Mouse (Mus musculus): Measurements from ENCODE around the gene Aqp3.

Gene Aqp3

DNA sequence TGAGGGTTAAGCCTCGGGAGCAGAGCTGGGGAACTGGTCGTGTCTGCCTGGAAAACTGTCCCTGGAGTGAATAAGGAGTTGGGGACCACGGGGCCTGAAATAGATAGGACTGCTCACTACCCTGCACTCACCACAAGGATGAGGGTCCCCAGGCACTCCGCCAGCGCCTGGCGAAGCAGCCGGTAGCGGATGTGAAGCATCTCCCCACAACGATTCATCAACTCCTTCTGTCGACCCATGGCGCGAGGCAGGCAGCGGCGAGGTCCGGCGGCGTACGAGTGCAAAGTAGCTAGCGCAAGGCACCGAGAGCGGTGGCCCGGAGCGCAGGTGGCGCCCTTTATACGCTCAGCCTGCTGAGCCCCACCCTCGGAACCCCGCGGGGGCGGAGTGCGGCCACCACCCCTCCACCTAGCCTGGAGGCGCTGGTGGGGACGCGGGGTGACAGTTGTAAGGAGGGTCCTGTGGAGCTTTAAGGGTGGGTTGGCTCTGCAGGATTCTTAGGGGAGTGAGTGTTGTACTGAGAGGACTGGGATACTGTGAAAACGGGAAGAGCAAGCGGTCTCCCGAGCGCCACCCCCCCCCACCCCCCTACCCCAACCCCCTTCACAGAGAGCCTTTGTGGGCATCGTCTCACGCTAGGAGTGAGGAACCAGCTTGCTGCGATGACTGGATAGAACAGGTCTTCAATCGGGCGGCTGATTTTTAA, at the start of gene Aqp3:
Aqp3 (minus strand) TSS at position 313 of the 706 bp plus-strand sequence.
- no peak for DNase-seq (ENCODE audit: low read depth)

DNA sequence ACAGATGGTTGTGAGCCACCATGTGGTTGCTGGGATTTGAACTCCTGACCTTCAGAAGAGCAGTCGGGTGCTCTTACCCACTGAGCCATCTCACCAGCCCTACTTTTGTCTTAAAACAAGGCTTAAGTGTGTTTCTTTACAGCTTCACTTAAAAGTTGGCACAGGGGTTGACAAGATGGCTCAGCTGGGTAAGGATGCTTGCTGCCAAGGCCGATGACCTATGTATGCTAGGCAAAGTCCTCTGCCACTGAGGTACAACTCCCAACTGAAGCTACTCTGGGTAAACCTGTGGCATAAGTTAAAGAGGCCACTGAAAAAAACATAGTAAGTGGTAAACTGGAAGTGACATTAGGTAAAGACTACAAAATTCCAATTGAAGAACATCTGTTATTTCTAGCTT, 44.6 kb upstream of the Aqp3 start:
- DNase-seq (ENCODE audit: low read depth): no peak

GRCm38 (mm10) chr4:41140174-41140875, 42.3 kb upstream of the Aqp3 start:
- no peak for DNase-seq (ENCODE audit: low read depth)

- peak; percentile 11 for DNase-seq (ENCODE audit: low read depth)
These were observed 38.8 kb upstream of the Aqp3 start for GRCm38 (mm10) chr4:41136811-41137210.

GRCm38 (mm10) chr4:41136454-41136805, 38.4 kb upstream of the Aqp3 start:
- peak; percentile 50 for DNase-seq (ENCODE audit: low read depth)

DNA sequence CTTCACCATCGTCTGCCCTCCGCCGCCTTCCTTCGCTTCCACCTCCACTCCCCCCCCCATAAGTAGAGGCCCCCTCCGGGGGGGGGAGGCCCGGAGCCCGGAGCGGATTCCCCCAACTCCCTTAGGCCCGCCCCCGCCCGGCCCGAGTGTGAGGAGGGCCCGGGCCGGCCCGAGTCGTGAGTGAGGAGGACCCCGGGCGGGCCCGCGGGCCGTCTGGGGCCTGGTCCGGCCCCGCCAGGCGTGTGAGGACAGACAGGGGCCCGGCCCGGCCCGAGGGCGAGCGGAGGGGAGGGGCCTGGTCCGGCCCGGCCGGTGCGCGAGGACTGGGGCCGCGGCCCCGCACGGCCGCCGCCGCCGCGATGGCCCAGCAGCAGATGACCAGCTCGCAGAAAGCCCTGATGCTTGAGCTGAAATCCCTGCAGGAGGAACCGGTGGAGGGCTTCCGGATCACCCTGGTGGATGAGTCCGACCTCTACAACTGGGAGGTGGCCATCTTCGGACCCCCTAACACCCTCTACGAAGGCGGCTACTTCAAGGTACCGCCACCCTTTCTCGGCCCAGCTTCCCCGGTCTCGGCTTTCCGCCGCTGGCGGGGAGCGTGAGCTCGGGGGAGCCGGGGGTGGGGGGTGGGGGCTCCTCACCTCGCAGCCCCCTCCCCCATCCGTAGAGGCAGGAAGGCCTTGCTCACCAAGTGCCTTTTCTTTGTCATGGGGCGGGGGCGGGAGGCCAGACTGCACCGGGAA, 37.9 kb upstream of the Aqp3 start, which contains the start of gene Ube2r2:
Ube2r2 (plus strand) TSS at position 33 of the 743 bp plus-strand sequence.
- peak; percentile 76 for DNase-seq (ENCODE audit: low read depth)

DNA sequence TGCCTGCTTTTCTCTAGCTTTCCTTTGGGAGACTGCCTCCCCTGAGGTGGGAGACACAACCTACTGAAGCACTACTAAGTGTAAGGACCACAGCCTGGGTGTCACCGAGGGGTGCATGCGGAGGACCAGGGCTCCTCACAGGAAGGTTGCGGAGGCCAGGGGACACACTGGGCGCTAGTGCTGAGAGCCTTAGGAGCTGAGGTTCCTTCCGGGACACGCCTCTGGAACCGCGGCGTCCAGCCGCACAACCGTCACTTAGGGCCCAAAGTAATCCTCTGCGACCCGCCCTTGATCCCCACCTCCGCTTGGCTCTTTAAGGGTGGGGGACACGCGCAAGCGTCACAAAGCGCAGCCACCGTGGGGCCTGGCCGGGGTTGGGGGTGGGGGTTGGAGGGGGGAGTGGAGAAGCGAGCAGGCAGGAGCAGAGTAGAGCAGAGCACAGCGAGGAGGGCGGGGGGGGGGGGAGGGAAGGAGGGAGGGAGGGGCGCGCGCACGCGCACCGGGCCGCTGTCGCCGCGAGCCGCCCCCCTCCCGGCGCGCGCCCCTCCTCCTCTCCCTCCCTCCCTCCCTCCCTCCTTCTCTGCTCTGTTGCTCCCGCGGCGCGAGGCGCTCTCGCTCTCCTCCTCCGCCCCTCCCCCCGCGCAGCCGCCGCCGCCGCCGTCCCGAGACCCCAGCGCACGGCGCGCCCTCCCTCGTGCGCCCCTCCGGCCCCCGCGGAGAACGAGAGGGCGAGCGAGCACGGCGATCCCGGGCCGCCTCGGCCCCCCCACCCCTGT, 37.1 kb upstream of the Aqp3 start:
- DNase-seq (ENCODE audit: low read depth): peak; percentile 90

- DNase-seq (ENCODE audit: low read depth): peak; percentile 59
These were observed 35.7 kb upstream of the Aqp3 start for GRCm38 (mm10) chr4:41133529-41134291.

- DNase-seq (ENCODE audit: low read depth): no peak
These were observed 34.5 kb upstream of the Aqp3 start for GRCm38 (mm10) chr4:41132471-41132870.

DNA sequence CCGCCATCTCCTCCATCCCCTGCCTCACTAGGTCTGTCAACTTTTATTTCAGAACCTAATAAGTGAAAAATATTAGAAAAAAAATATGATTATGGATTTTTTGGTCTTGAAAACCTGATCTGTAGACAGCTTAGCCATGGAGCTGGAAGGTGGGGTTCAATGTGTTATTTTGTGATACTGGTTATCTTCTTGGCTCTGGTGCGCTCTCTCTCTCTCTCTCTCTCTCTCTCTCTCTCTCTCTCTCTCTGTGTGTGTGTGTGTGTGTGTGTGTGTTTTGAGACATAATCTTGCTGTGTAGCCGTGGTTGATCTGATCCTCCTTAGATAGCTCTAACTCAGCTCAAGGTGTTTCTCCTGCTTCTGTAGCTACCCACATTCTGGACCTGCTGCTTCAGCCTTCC, 31.9 kb upstream of the Aqp3 start:
- no peak for DNase-seq (ENCODE audit: low read depth)

DNA sequence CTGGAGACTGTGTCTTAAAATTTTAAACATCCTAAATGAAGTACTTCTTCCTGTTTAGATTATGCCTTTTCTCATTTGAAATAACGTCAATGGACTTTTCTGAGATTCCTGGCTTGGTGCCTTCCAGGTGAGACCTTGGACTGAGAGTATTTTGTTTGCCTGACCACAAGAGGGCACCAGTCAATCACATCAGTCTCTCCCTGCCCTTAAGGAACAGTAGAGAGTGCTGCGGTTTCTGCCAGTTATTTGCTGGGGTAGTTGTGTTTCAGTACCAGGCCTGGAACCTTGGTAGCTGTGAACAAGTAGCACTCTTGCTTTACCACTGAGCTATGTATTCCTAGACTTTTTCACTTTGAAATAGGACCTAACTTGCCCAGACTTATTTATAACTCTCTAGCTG, 31.4 kb upstream of the Aqp3 start:
- DNase-seq (ENCODE audit: low read depth): peak; percentile 82

GRCm38 (mm10) chr4:41124180-41124951, 26.4 kb upstream of the Aqp3 start, which contains the start of gene Nol6:
Nol6 (minus strand) TSS chr4:41124455.
- peak; percentile 98 for DNase-seq (ENCODE audit: low read depth)

- DNase-seq (ENCODE audit: low read depth): peak; percentile 87
These were observed 20.8 kb upstream of the Aqp3 start for GRCm38 (mm10) chr4:41118706-41119292.

DNA sequence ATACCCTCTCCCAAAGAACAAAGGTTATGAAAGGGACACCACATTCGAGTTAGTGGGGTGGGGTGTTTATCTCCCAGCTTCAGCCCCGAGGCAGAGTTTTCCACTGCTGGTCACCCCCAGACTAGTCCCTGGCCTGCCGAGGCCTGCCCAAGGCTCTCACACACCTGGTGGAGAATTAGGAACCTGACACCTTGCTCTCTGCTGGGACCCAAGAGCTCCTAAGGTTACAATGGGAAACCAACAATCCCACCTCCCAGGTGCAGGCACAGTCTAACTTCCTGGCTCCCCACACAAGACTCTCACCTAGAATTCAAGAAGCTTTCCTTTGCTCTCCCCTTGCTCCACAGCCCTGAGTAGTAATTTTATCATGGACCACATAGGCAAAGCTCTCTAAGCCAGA, 18.8 kb upstream of the Aqp3 start:
- no peak for DNase-seq (ENCODE audit: low read depth)

- no peak for DNase-seq (ENCODE audit: low read depth)
These were observed 17.8 kb upstream of the Aqp3 start for GRCm38 (mm10) chr4:41115793-41116192.

DNA sequence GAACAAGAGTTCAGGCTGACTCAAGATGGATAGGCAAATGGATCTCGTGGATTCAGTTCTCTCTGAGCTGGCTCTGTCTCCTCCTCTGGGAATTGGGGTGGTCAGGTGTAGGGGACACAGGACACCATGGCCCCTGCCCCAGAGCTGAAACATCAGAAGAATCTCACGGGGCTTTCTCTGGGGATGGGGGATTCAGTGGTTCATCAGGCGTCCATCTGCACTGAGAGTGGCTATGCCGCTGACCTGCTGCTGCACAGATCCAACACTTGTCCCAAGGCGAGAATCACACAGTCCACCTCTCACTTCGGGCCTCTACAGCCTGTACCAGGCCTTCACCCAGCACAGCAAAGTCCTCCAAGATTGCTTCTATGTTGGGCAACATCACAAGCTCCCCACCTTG, 17.1 kb upstream of the Aqp3 start:
- DNase-seq (ENCODE audit: low read depth): no peak

DNA sequence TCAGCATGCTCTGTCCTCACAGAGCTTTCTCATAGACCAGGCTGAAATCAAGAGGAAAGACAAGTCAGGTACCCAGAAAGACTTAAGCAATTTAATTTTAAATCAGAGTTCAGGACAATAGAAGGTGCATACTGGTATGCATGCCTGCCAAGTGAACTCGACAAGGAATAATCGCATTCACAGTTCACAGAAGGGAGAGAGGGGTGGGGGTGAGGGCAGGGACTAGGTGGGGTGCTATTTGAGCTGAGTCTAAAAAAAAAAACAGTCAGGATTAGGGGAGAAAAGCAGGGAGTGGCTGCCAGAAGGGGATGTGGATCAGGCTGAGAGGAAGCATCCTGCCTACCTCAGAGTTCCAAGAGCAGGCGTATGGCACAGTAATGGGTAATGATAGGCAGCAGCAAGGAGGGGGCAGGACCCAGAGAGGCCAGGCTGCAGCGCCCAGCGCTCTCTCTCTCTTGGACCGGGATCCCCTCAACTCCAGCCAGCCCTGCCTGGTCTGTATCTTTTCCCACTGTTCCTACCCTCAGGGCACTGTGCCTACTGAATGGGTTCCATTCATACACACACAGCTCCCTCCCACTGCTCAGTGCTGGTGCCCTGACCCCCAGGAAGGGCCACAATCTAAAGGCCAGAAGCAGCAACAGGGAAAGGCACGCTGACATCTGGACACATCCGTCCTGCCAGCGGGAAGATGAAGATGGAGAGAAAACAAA, 16.5 kb upstream of the Aqp3 start:
- no peak for DNase-seq (ENCODE audit: low read depth)

- DNase-seq (ENCODE audit: low read depth): peak; percentile 73
These were observed 10.9 kb upstream of the Aqp3 start for GRCm38 (mm10) chr4:41108717-41109425.

DNA sequence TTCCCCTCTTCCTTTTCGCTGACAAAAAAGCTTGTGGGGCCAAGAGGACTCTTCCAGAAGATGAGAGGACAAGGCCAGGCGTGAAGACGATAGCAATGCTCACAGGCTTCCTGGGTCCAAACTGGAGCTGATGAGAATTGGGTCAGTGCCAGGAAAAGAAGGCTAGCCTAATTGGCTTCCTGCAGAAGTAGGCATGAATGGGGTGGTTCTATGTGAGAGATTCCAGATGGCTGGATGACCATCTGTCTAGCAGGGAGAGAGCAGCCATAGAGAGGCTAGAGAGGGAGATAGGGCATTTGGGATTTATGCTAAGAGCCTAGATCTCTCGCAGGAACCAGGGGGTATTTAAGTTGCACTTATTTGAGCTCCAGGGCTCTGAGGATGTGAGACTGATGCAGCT, 9.5 kb upstream of the Aqp3 start:
- DNase-seq (ENCODE audit: low read depth): no peak
